Mouse (Mus musculus) liver, adult 2 months (tissue): Measurements from ENCODE around the gene Unc119b. TPM values are rescaled to one million over a fixed set of nuclear protein-coding genes. Genes with fewer than 3 reads are reported as not detected.
A peak's percentile ranks its signal among the peaks of the same experiment; 100 is the strongest.

Experiments
- DNase-seq: peaks from one replicate; pipeline ENCODE4 v3.0.0-alpha.2; 2011; ENCODE audit warnings: low read depth, low spot score; ENCODE audit errors: extremely low read depth
- H3K27ac ChIP-seq: fragments of 200-500 bp; replicated peaks from 2 replicates; pipeline ENCODE4 v1.5.1; 2012; ENCODE audit warnings: low read depth, mild to moderate bottlenecking, control low read depth, inconsistent platforms, low read length; ENCODE audit not compliant: insufficient read depth
- H3K27me3 ChIP-seq: fragments of 200-500 bp; 2 replicates; pipeline ENCODE4 v1.6.1; 2012; ENCODE audit warnings: mild to moderate bottlenecking, moderate library complexity, low read length, inconsistent platforms; ENCODE audit not compliant: control insufficient read depth, insufficient read depth
- H3K36me3 ChIP-seq: fragments of 200-500 bp; 2 replicates; pipeline ENCODE4 v1.6.1; 2012; ENCODE audit warnings: low read length, inconsistent platforms; ENCODE audit not compliant: control insufficient read depth, insufficient read depth
- H3K4me1 ChIP-seq: fragments of 200-500 bp; 2 replicates; pipeline ENCODE4 v1.6.1; 2011; ENCODE audit warnings: low read length; ENCODE audit not compliant: control insufficient read depth, insufficient read depth
- H3K4me3 ChIP-seq: fragments of 200-500 bp; 2 replicates; pipeline ENCODE4 v1.5.1; 2011; ENCODE audit warnings: low read depth, mild to moderate bottlenecking, control low read depth, low read length, moderate library complexity; ENCODE audit not compliant: insufficient read depth
- H3K79me2 ChIP-seq: fragments of 200-500 bp; 2 replicates; pipeline ENCODE4 v1.6.1; 2012; ENCODE audit warnings: inconsistent platforms, mild to moderate bottlenecking, low read length, moderate library complexity; ENCODE audit not compliant: control insufficient read depth, insufficient read depth
- H3K9ac ChIP-seq: fragments of 200-500 bp; 2 replicates; pipeline ENCODE4 v1.6.1; 2012; ENCODE audit warnings: low read depth, mild to moderate bottlenecking, control low read depth, inconsistent platforms, low read length
- CTCF ChIP-seq: fragments of 200-500 bp; IDR thresholded peaks from 2 replicates; pipeline ENCODE4 v1.5.1; 2011; ENCODE audit warnings: low read depth, low read length, control low read depth
- POLR2A ChIP-seq: fragments of 200-500 bp; IDR thresholded peaks from 2 replicates; pipeline ENCODE4 v1.6.1; 2011; ENCODE audit warnings: low read length, control low read depth; ENCODE audit not compliant: insufficient read depth; ENCODE audit errors: extremely low read depth
- WGBS: fragments of 180-500 bp; shearing (Covaris S2); methylation state at CpG from one replicate; pipeline ENCODE4 v1.1.7; 2018; 5-methylcytosine and 5-hydroxymethylcytosine counted together
- polyA plus RNA-seq: library from polyadenylated mRNA; depleted of rRNA; stranded (reverse); fragments of >200 nt; gene quantifications from 2 replicates; pipeline ENCODE4 v1.2.3, GENCODE M21; 2012
- total RNA-seq: library from RNA; depleted of rRNA; stranded (reverse); fragments of >200 nt; gene quantifications from 2 replicates; pipeline ENCODE4 v1.2.3, GENCODE M21; 2014

The Unc119b gene
- total and polyA plus RNA-seq, 2 experiments: 12.5 to 29.4 TPM

GRCm38 (mm10) chr5:115140726-115141125 is 6.0 kb upstream of the Unc119b start:
- H3K36me3 ChIP-seq: peaks cover 2% of the 10 kb centered on the region; the same call in 1 of the 2 replicates
- WGBS: 81% methylated on average over 3 of the region's 3 CpGs
- no peak overlapping the region for H3K27ac ChIP-seq
- no peak for DNase-seq
- no peaks in the 10 kb centered on the region for H3K79me2 ChIP-seq
- no peaks in the 10 kb centered on the region for H3K27me3 ChIP-seq
- H3K4me1 ChIP-seq: no peaks in the 10 kb centered on the region
- H3K4me3 ChIP-seq: no peak overlapping the region
- no peak overlapping the region for H3K9ac ChIP-seq
- TF ChIP-seq CTCF (no peak), POLR2A (no peak)

GRCm38 (mm10) chr5:115139124-115139523 is 4.3 kb upstream of the Unc119b start:
- Histone ChIP-seq H3K9ac (no peak overlapping the region), H3K27me3 (no peaks in the 10 kb centered on the region), H3K27ac (no peak overlapping the region), H3K4me3 (no peak overlapping the region), H3K36me3 (no peaks in the 10 kb centered on the region), H3K79me2 (peaks cover 3% of the 10 kb centered on the region; the same call in 1 of the 2 replicates), H3K4me1 (0 out of 2 replicates have a peak, but pooled peaks cover 1% of the 10 kb centered on the region)
- 93% methylated on average over 4 of the region's 4 CpGs for WGBS
- DNase-seq: no peak
- TF ChIP-seq POLR2A: no peak
- no peak for TF ChIP-seq CTCF

- H3K79me2 ChIP-seq: peaks cover 4% of the 10 kb centered on the region; the same call in 1 of the 2 replicates
- no peak overlapping the region for H3K9ac ChIP-seq
- peaks cover 9% of the 10 kb centered on the region; the same call in 1 of the 2 replicates for H3K4me1 ChIP-seq
- H3K27ac ChIP-seq: no peak overlapping the region
- peak; percentile 62 for DNase-seq
- no peak overlapping the region for H3K4me3 ChIP-seq
- 23% methylated on average over 6 of the region's 6 CpGs for WGBS
- peaks cover 3% of the 10 kb centered on the region; the same call in 1 of the 2 replicates for H3K36me3 ChIP-seq
- no peaks in the 10 kb centered on the region for H3K27me3 ChIP-seq
- TF ChIP-seq CTCF: no peak
- no peak for TF ChIP-seq POLR2A
Observed at GRCm38 (mm10) chr5:115133358-115134066, 1.3 kb downstream of the Unc119b start.

- Histone ChIP-seq H3K9ac (no peak overlapping the region), H3K36me3 (peaks cover 6% of the 10 kb centered on the region; the same call in 1 of the 2 replicates), H3K27me3 (no peaks in the 10 kb centered on the region), H3K27ac (no peak overlapping the region), H3K4me1 (peaks cover 9% of the 10 kb centered on the region; the same call in 1 of the 2 replicates), H3K4me3 (no peak overlapping the region), H3K79me2 (peaks cover 4% of the 10 kb centered on the region; the same call in 1 of the 2 replicates)
- no peak for DNase-seq
- no peak for TF ChIP-seq POLR2A
- TF ChIP-seq CTCF: no peak
- 93% methylated on average over 8 of the region's 8 CpGs for WGBS
Observed at GRCm38 (mm10) chr5:115132465-115132864, 2.3 kb downstream of the Unc119b start.

GRCm38 (mm10) chr5:115129328-115129727 is 5.4 kb downstream of the Unc119b start:
- Histone ChIP-seq H3K4me3 (no peak overlapping the region), H3K79me2 (peaks cover 3% of the 10 kb centered on the region; the same call in 1 of the 2 replicates), H3K4me1 (peaks cover 9% of the 10 kb centered on the region; the same call in 1 of the 2 replicates), H3K9ac (no peak overlapping the region), H3K27ac (no peak overlapping the region), H3K36me3 (peaks cover 6% of the 10 kb centered on the region; the same call in 1 of the 2 replicates), H3K27me3 (no peaks in the 10 kb centered on the region)
- TF ChIP-seq CTCF: no peak
- TF ChIP-seq POLR2A: no peak
- 93% methylated on average over 6 of the region's 6 CpGs for whole genome bisulfite sequencing
- DNase-seq: no peak

- Histone ChIP-seq H3K9ac (no peak overlapping the region), H3K36me3 (peaks cover 6% of the 10 kb centered on the region; the same call in 1 of the 2 replicates), H3K27me3 (no peaks in the 10 kb centered on the region), H3K4me3 (no peak overlapping the region), H3K27ac (no peak overlapping the region), H3K79me2 (no peaks in the 10 kb centered on the region), H3K4me1 (no peaks in the 10 kb centered on the region)
- whole genome bisulfite sequencing: 93% methylated on average over 22 of the region's 22 CpGs
- TF ChIP-seq POLR2A (no peak), CTCF (no peak)
- peak; percentile 34 for DNase-seq
Observed at GRCm38 (mm10) chr5:115127421-115128179, 7.2 kb downstream of the Unc119b start.
